Mouse (Mus musculus) kidney, embryonic 15.5 days (tissue): ENCODE measurements around the gene Scin. TPM values are rescaled to one million over a fixed set of nuclear protein-coding genes. Genes with fewer than 3 reads are reported as not detected.

Source experiments
- ATAC-seq: fragments of 200-750 bp; cut with Nextera tagmentation; replicated peaks from 2 replicates; pipeline ENCODE4 v1.8.0; 2017; ENCODE audit warnings: moderate TSS enrichment; ENCODE audit not compliant: low FRiP score
- H3K27ac ChIP-seq: fragments of 300-500 bp; sonication (generic); 2 replicates; pipeline ENCODE4 v1.5.1; 2015; ENCODE audit warnings: mild to moderate bottlenecking, inconsistent platforms
- H3K27me3 ChIP-seq: fragments of 300-500 bp; sonication (generic); 2 replicates; pipeline ENCODE4 v1.6.1; 2015; ENCODE audit warnings: inconsistent platforms
- H3K36me3 ChIP-seq: fragments of 300-500 bp; sonication (generic); 2 replicates; pipeline ENCODE4 v1.6.1; 2015; ENCODE audit warnings: inconsistent platforms
- H3K4me1 ChIP-seq: fragments of 300-500 bp; sonication (generic); 2 replicates; pipeline ENCODE4 v1.6.1; 2015; ENCODE audit warnings: inconsistent platforms
- H3K4me2 ChIP-seq: fragments of 300-500 bp; sonication (generic); 2 replicates; pipeline ENCODE4 v1.6.1; 2015; ENCODE audit warnings: moderate library complexity, mild to moderate bottlenecking, inconsistent platforms
- H3K4me3 ChIP-seq: fragments of 300-500 bp; sonication (generic); replicated peaks from 2 replicates; pipeline ENCODE4 v1.5.1; 2015; ENCODE audit warnings: mild to moderate bottlenecking, inconsistent platforms
- H3K9ac ChIP-seq: fragments of 300-500 bp; sonication (generic); 2 replicates; pipeline ENCODE4 v1.6.1; 2015; ENCODE audit warnings: mild to moderate bottlenecking, inconsistent platforms
- H3K9me3 ChIP-seq: fragments of 300-500 bp; sonication (generic); replicated peaks from 2 replicates; pipeline ENCODE4 v1.6.1; 2016; ENCODE audit warnings: inconsistent platforms
- WGBS: fragments of 180-500 bp; shearing (Covaris S2); methylation state at CpG from one replicate; pipeline ENCODE4 v1.1.7; 2015; ENCODE audit warnings: mixed read lengths; 5-methylcytosine and 5-hydroxymethylcytosine counted together
- polyA plus RNA-seq: library from polyadenylated mRNA; unstranded; fragments of >200 nt; fragmentation: Nextera tagmentation; extraction: Ambion mirVana; gene quantifications from 2 replicates; pipeline ENCODE4 v1.2.1, GENCODE M21; 2015

The Scin gene
- polyA plus RNA-seq, 1 experiment from 2014 or later: 14.9 TPM

DNA sequence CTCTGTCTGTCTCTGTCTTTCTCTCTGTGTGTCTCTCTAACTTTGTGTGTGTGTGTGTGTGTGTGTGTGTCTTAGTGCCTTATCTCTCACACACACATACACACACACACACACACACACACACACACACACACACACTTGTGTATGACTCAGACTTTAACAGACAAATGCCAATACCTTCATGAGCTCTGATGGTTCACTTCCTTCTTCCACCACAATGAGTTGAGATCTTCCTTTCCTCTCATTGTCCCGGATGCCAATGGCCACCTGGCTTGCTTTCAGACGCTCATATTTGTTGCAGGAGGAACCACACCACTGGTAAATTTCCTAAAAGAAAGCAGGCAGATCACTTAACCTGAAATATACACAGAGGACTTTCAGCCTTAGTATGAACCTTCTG, 29.3 kb downstream of the Scin start:
- no peaks in the 10 kb centered on the region for H3K36me3 ChIP-seq
- no peak overlapping the region for H3K27ac ChIP-seq
- peaks cover 4% of the 10 kb centered on the region for H3K4me1 ChIP-seq
- no peak overlapping the region for H3K9ac ChIP-seq
- no peak overlapping the region for H3K4me2 ChIP-seq
- H3K27me3 ChIP-seq: no peaks in the 10 kb centered on the region
- no peak overlapping the region for H3K4me3 ChIP-seq
- WGBS: 81% methylated on average over 2 of the region's 2 CpGs
- no peaks in the 10 kb centered on the region for H3K9me3 ChIP-seq
- ATAC-seq: no peak

DNA sequence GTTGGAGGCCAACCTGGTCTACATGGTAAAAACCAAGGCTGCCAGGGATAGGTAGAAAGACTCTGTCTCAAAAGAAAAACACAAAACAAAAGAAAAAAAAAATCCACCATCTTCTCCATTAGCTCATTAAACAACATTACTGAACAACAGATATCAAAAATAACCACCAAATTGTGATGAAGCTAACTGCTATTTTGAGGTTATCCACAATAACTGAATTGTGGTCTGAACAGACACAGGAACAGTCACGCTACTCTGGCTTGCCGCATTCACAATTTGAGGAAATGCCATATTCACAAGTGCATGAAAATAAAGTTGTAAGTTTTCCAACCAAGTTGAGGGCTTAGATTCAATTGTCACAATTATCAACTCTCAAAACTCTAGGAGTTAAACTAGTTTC, 31.7 kb downstream of the Scin start:
- ATAC-seq: no peak
- H3K27ac ChIP-seq: no peak overlapping the region
- H3K4me1 ChIP-seq: peaks cover 4% of the 10 kb centered on the region
- H3K4me3 ChIP-seq: no peak overlapping the region
- 96% methylated on average over 2 of the region's 2 CpGs for WGBS
- H3K27me3 ChIP-seq: no peaks in the 10 kb centered on the region
- H3K36me3 ChIP-seq: no peaks in the 10 kb centered on the region
- H3K9me3 ChIP-seq: no peaks in the 10 kb centered on the region
- H3K9ac ChIP-seq: no peak overlapping the region
- no peak overlapping the region for H3K4me2 ChIP-seq

- H3K4me1 ChIP-seq: no peaks in the 10 kb centered on the region
- no peak overlapping the region for H3K9ac ChIP-seq
- H3K27me3 ChIP-seq: no peaks in the 10 kb centered on the region
- no peak overlapping the region for H3K4me2 ChIP-seq
- no peaks in the 10 kb centered on the region for H3K9me3 ChIP-seq
- WGBS: 77% methylated on average over 2 of the region's 2 CpGs
- no peak for ATAC-seq
- no peak overlapping the region for H3K27ac ChIP-seq
- no peak overlapping the region for H3K4me3 ChIP-seq
- no peaks in the 10 kb centered on the region for H3K36me3 ChIP-seq
These were observed 34.6 kb downstream of the Scin start for GRCm38 (mm10) chr12:40099407-40099806.

- Histone ChIP-seq H3K36me3 (no peaks in the 10 kb centered on the region), H3K9me3 (no peaks in the 10 kb centered on the region), H3K27ac (no peak overlapping the region), H3K9ac (no peak overlapping the region), H3K4me1 (no peaks in the 10 kb centered on the region), H3K4me2 (no peak overlapping the region), H3K27me3 (no peaks in the 10 kb centered on the region), H3K4me3 (no peak overlapping the region)
- WGBS: 96% methylated on average over 4 of the region's 4 CpGs
- no peak for ATAC-seq
These were observed 36.6 kb downstream of the Scin start for GRCm38 (mm10) chr12:40097449-40097848.

- H3K4me1 ChIP-seq: no peaks in the 10 kb centered on the region
- no peak overlapping the region for H3K9ac ChIP-seq
- no peak for ATAC-seq
- WGBS: 88% methylated on average over 5 of the region's 5 CpGs
- H3K4me3 ChIP-seq: no peak overlapping the region
- no peaks in the 10 kb centered on the region for H3K9me3 ChIP-seq
- H3K4me2 ChIP-seq: no peak overlapping the region
- H3K27me3 ChIP-seq: no peaks in the 10 kb centered on the region
- H3K36me3 ChIP-seq: no peaks in the 10 kb centered on the region
- no peak overlapping the region for H3K27ac ChIP-seq
These were observed 37.0 kb downstream of the Scin start for GRCm38 (mm10) chr12:40097023-40097422.

DNA sequence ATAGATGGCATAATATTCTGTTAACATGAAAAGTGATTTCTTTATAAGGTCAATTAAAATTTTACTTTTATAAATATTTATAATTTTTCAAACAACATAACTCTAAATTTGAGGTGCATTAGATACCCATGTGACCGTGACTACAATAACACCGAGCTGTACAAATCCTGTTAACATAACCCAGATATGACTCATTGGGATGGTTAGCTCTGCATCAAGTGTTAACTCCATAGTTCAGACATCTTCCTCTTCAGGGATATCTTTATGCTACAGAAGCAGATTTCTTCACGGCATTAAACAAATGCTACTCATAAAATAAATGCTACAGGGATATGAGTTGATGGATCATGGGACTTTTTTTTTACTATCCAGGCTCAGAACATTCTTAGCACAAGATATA, 37.6 kb downstream of the Scin start:
- WGBS: 86% methylated on average over 3 of the region's 3 CpGs
- Histone ChIP-seq H3K9me3 (no peaks in the 10 kb centered on the region), H3K36me3 (no peaks in the 10 kb centered on the region), H3K9ac (no peak overlapping the region), H3K4me2 (no peak overlapping the region), H3K27me3 (no peaks in the 10 kb centered on the region), H3K27ac (no peak overlapping the region), H3K4me3 (no peak overlapping the region), H3K4me1 (no peaks in the 10 kb centered on the region)
- ATAC-seq: no peak

GRCm38 (mm10) chr12:40090017-40090416, 44.0 kb downstream of the Scin start:
- no peak overlapping the region for H3K4me2 ChIP-seq
- H3K9ac ChIP-seq: no peak overlapping the region
- no peaks in the 10 kb centered on the region for H3K36me3 ChIP-seq
- H3K4me3 ChIP-seq: no peak overlapping the region
- no peak overlapping the region for H3K27ac ChIP-seq
- no peaks in the 10 kb centered on the region for H3K9me3 ChIP-seq
- no peak for ATAC-seq
- no peaks in the 10 kb centered on the region for H3K4me1 ChIP-seq
- WGBS: 75% methylated on average over 3 of the region's 3 CpGs
- H3K27me3 ChIP-seq: no peaks in the 10 kb centered on the region

DNA sequence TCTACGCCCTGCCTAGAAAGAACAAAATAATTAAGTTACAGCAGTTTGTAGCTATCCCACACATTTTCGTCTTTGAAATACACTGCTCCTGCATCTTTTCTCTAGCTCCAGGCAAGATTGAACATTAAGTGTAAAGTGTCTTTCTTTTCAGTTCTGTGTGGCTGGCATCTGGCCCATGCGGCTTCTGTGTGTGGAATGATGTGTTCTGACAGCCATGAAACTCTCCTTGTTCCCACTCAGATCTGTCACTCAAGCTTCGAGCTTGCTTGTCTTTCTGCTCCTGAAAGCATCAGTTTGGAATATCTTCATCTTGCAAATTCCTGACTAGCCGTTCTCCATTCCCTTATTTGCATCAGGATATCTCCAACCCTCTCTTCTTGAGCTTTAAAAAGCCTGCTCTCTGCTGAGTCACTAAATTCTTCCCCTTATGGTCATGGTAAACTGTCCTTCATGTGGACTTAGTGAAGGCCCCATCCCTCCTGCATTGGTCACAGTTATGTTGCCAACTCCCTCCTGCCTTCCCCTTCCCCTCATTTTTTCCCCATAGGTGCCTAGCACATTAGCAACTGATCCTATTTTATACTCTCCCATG, 48.2 kb downstream of the Scin start:
- no peak overlapping the region for H3K27ac ChIP-seq
- H3K27me3 ChIP-seq: no peaks in the 10 kb centered on the region
- H3K4me2 ChIP-seq: no peak overlapping the region
- no peaks in the 10 kb centered on the region for H3K4me1 ChIP-seq
- H3K9ac ChIP-seq: no peak overlapping the region
- no peak overlapping the region for H3K4me3 ChIP-seq
- no peaks in the 10 kb centered on the region for H3K9me3 ChIP-seq
- ATAC-seq: no peak
- no peaks in the 10 kb centered on the region for H3K36me3 ChIP-seq
- 80% methylated on average over 5 of the region's 5 CpGs for WGBS

DNA sequence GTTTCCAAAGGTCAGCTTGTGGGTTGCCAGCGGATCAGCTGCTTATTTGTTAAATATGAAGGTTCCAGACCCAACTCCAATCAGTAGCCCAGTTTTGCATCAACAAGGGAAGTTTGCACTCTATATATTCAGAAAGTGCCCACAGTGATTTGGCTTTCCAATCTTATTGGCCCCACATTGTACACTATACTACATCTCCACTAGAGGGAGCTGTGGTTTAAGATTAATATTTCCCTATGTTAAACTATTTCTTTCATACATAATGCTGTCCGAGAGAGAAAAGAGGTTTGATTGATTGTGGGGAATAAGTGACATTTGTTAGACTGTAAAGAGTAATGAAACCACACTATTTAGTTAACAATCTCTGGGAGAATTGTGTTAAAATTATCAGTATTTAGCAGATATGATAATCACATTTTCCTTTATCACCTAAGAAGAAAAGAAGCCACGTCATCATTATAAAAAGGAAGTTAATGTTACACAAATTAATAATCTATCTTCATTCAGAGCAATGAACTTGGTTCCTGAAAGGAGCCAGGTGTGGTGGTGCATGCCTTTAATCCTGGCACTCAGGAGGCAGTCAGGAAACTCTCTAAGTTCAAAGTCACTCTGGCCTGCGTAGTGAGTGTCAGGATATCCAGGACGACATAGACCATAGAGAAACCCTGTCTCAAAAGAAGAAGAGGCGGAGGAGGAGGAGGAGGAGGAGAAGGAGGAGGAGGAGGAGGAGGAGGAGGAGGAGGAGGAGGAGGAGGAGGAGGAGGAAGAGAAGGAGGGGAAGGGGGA, 51.4 kb downstream of the Scin start:
- no peak for ATAC-seq
- Histone ChIP-seq H3K27me3 (no peaks in the 10 kb centered on the region), H3K4me2 (no peak overlapping the region), H3K36me3 (no peaks in the 10 kb centered on the region), H3K27ac (no peak overlapping the region), H3K9me3 (no peaks in the 10 kb centered on the region), H3K4me3 (no peak overlapping the region), H3K9ac (no peak overlapping the region), H3K4me1 (no peaks in the 10 kb centered on the region)
- WGBS: 45% methylated on average over 5 of the region's 6 CpGs

- no peaks in the 10 kb centered on the region for H3K4me1 ChIP-seq
- H3K4me3 ChIP-seq: no peak overlapping the region
- H3K9ac ChIP-seq: no peak overlapping the region
- no peaks in the 10 kb centered on the region for H3K36me3 ChIP-seq
- no peaks in the 10 kb centered on the region for H3K27me3 ChIP-seq
- WGBS: 78% methylated on average over 5 of the region's 5 CpGs
- H3K9me3 ChIP-seq: no peaks in the 10 kb centered on the region
- H3K27ac ChIP-seq: no peak overlapping the region
- ATAC-seq: no peak
- H3K4me2 ChIP-seq: no peak overlapping the region
These were observed 52.0 kb downstream of the Scin start for GRCm38 (mm10) chr12:40082048-40082447.

GRCm38 (mm10) chr12:40073660-40074059, 60.4 kb downstream of the Scin start:
- Histone ChIP-seq H3K4me1 (no peaks in the 10 kb centered on the region), H3K9ac (no peak overlapping the region), H3K36me3 (no peaks in the 10 kb centered on the region), H3K4me3 (no peak overlapping the region), H3K27ac (no peak overlapping the region), H3K9me3 (no peaks in the 10 kb centered on the region), H3K27me3 (no peaks in the 10 kb centered on the region), H3K4me2 (no peak overlapping the region)
- 58% methylated on average over 5 of the region's 5 CpGs for WGBS
- no peak for ATAC-seq

DNA sequence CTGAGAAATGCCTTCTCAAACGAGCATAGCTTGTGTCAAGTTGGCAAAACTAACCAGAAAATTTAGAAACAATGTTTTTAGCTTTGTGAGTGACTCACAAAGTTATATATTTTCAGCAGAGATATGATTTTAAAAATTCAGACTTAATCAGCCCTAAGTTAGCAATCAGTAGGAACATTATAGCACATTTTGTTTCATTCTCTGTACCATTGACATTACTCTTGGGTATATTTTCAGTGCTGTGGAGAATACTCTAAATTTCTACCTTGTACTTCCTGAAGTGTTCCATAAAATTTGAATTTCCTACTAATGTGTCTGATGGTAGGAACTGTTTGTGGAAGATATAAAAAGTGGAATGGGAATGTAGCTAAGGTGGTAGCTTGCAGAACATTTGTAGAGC, 87.0 kb downstream of the Scin start:
- no peaks in the 10 kb centered on the region for H3K9me3 ChIP-seq

More for the DNA sequence above, 87.0 kb downstream of the Scin start:
- Histone ChIP-seq H3K4me2 (no peak overlapping the region), H3K9ac (no peak overlapping the region), H3K27me3 (no peaks in the 10 kb centered on the region), H3K36me3 (no peaks in the 10 kb centered on the region), H3K27ac (no peak overlapping the region), H3K4me3 (no peak overlapping the region), H3K4me1 (no peaks in the 10 kb centered on the region)
- no peak for ATAC-seq
- 58% methylated on average over 1 of the region's 1 CpGs for WGBS
